Mouse (Mus musculus) Patski (cell line): ENCODE measurements at regions not wholly inside any gene's neighbourhood (a gene's known extent, or its start where the extent isn't known, plus 50 kb on each side); places are given as distances from the start of the nearest gene placed in this dataset.

Source experiments
- ATAC-seq: fragments of 100-300 bp; one replicate; pipeline ENCODE4 v1.8.0; 2021
- CTCF ChIA-PET: fragments of 350-600 bp; sonication (Branson Sonifier 250); formaldehyde crosslinking; loops from one replicate; lab custom pipeline; 2022; ENCODE audit warnings: inconsistent platforms; lab: Charles Lee
- POLR2A ChIA-PET: fragments of 350-600 bp; sonication (Branson Sonifier 250); formaldehyde crosslinking; loops from one replicate; lab custom pipeline; 2022; ENCODE audit warnings: antibody characterized with exemption, inconsistent platforms; lab: Charles Lee
- DNase-seq: peaks from one replicate; pipeline ENCODE4 v3.0.0-alpha.2; 2011; ENCODE audit warnings: low read depth, low spot score
- H3K27me3 ChIP-seq: fragments of 371-371 bp; one replicate; pipeline ENCODE4 v1.5.1; 2021
- CTCF ChIP-seq: fragments of 100-300 bp; IDR thresholded peaks from one replicate; pipeline ENCODE4 v1.5.1; 2021
- in situ Hi-C: fragments of 300-500 bp; cut with MboI; formaldehyde crosslinking; loops from 3 replicates; pipeline ENCODE4 v1.11.1; 2018; ENCODE audit warnings: low pct_unique_long_range_greater_than_20kb, mixed read lengths

DNA sequence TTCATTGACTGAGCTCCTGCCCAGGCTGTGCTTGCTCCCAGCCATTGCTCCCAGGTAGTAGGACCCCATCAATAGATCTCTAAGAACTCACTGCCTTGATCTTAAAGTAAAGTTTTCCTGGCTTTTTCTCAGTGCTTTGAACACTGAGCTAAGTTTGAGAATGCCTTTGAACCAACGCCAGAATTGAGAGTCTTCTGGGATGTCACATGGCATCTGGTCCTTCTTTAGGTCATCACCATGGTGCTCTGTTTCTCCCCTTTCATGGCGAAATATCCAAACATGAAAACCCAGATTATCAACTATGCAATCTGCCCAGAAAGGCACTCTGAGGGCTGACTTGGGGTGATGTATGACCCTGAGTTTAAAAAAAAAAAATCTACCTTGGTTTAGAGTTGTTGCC is 158.9 kb downstream of the Cartpt start:
- CTCF ChIA-PET: interaction anchor here (1.2 to 1.4 kb wide), 2 partner anchors 13 to 45 kb away, joined by 3 read pairs; no protein-coding TSS in a partner anchor
- ATAC-seq: no peak
- no peak for TF ChIP-seq CTCF

GRCm38 (mm10) chr13:99739420-99739819 is 161.5 kb downstream of the Cartpt start:
- in situ Hi-C loops: no loop called here
- no peak for ATAC-seq

More for the DNA sequence above, 158.9 kb downstream of the Cartpt start:
- no peak for DNase-seq
- H3K27me3 ChIP-seq: no peaks in the 10 kb centered on the region
- in situ Hi-C loops: no loop called here
- POLR2A ChIA-PET: no interaction called here

DNA sequence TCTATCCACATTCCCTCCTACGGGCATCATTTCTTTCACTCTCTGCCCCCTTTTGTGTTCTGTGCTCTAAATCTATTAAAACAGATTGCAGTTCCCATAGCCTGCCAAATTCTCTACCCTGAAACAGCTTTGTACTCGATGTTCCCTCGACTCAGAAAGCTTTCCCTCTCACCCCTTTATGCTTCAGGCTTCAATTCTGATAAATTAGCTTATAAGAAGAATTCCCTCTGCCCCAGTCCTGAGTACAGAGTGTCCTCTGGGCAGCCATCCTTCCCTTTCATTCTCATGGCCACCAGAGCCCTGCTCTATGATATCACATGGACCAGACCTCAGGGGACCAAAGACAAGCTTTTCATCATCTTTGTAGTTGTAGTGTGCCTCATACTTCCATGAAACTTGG is 163.6 kb downstream of the Cartpt start:
- no peaks in the 10 kb centered on the region for H3K27me3 ChIP-seq
- in situ Hi-C loops: no loop called here
- DNase-seq (no peak), ATAC-seq (no peak)
- POLR2A ChIA-PET: no interaction called here
- CTCF ChIA-PET: no interaction called here
- no peak for TF ChIP-seq CTCF

More at GRCm38 (mm10) chr13:99739420-99739819, 161.5 kb downstream of the Cartpt start:
- no peaks in the 10 kb centered on the region for H3K27me3 ChIP-seq
- no peak for DNase-seq
- ChIA-PET POLR2A (no interaction called here), CTCF (no interaction called here)
- TF ChIP-seq CTCF: no peak

DNA sequence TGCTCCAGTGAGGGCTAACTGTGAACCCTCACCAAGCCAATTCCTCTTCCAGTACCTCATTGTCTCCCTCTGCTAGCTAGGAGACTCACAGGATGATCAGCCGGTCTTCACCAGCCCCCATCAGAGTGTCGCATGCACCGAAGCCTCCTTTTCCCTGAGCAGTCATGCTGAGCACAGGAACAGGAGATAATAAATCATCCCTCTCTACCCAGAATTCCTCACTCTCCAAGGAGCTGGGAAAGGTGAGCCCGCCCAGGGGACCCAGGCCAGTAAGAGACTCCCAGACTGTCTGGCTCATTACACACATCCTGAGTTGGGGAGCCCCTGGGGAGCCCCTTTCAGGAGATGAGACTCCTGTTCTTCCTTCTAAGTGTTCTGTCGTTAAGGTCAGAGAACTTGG is 171.7 kb downstream of the Cartpt start:
- ChIA-PET POLR2A (no interaction called here), CTCF (no interaction called here)
- H3K27me3 ChIP-seq: peaks cover 8% of the 10 kb centered on the region
- ATAC-seq (no peak), DNase-seq (no peak)
- no peak for TF ChIP-seq CTCF
- in situ Hi-C loops: no loop called here

- H3K27me3 ChIP-seq: peaks cover 8% of the 10 kb centered on the region
- POLR2A ChIA-PET: no interaction called here
- ATAC-seq (no peak), DNase-seq (no peak)
- in situ Hi-C loops: no loop called here
- no peak for TF ChIP-seq CTCF
- CTCF ChIA-PET: no interaction called here
These were observed 176.6 kb downstream of the Cartpt start for GRCm38 (mm10) chr13:99724245-99724644.

GRCm38 (mm10) chr13:99723237-99723981 is 177.5 kb downstream of the Cartpt start:
- no peak for ATAC-seq
- ChIA-PET CTCF (no interaction called here), POLR2A (no interaction called here)
- in situ Hi-C loops: no loop called here
- TF ChIP-seq CTCF: no peak
- peaks cover 8% of the 10 kb centered on the region for H3K27me3 ChIP-seq
- no peak for DNase-seq

- no peak for TF ChIP-seq CTCF
- ATAC-seq: no peak
- POLR2A ChIA-PET: no interaction called here
- in situ Hi-C loops: no loop called here
- H3K27me3 ChIP-seq: peaks cover 8% of the 10 kb centered on the region
- CTCF ChIA-PET: no interaction called here
- no peak for DNase-seq
These were observed 180.3 kb downstream of the Cartpt start for GRCm38 (mm10) chr13:99720566-99720965.

DNA sequence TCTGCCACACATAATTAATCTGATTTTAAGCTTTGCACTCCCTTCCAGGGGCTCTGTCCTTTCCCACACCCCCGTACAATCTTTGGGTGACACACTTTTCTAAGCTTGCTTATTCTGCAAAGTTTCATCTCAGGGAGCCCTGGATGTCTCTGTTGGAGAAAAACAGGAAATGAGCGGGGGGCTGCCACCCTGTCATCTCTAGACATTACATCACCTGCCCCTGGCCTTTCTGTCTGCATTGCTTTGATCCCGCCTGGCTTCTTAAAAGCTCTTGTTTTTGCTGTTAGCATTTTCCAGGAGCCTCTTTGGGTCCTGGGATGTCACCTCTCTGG is 180.2 kb upstream of the Map1b start:
- H3K27me3 ChIP-seq: no peaks in the 10 kb centered on the region
- TF ChIP-seq CTCF: no peak
- ATAC-seq (no peak), DNase-seq (peak; percentile 33)
- ChIA-PET POLR2A (no interaction called here), CTCF (interaction anchor here (1.2 kb wide), 1 partner anchor 46 kb away, joined by 3 read pairs; no protein-coding TSS in a partner anchor)
- in situ Hi-C loops: no loop called here

GRCm38 (mm10) chr13:99695874-99696558 is 179.7 kb upstream of the Map1b start:
- ATAC-seq (no peak), DNase-seq (no peak)
- in situ Hi-C loops: no loop called here
- ChIA-PET CTCF (interaction anchor here (1.2 kb wide), 1 partner anchor 46 kb away, joined by 3 read pairs; no protein-coding TSS in a partner anchor), POLR2A (no interaction called here)
- no peak for TF ChIP-seq CTCF
- H3K27me3 ChIP-seq: no peaks in the 10 kb centered on the region

- TF ChIP-seq CTCF: no peak
- in situ Hi-C loops: no loop called here
- no peak for ATAC-seq
- POLR2A ChIA-PET: no interaction called here
- CTCF ChIA-PET: no interaction called here
- no peak for DNase-seq
- peaks cover 9% of the 10 kb centered on the region for H3K27me3 ChIP-seq
These were observed 163.6 kb upstream of the Map1b start for GRCm38 (mm10) chr13:99679934-99680333.

DNA sequence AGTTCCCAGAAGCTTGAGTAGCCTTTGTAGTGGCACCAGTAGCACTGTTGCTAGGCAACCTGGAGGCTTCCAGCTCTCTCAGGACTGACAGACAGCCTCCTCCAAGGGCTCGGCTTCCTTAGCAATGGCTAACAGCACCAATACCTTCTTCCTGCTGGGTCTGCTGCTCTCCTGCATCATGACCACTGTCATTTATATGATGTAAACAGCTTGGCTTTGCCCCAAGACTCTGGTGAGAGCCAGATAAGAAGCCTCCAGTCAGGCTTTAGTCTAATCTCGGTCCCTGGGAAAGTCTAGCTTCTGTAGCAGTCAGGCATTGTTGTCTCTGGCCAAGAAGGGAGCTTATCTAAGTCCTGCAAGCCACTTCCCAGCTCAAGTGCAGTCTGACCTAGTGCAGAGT is 163.1 kb upstream of the Map1b start:
- POLR2A ChIA-PET: no interaction called here
- DNase-seq: no peak
- peaks cover 6% of the 10 kb centered on the region for H3K27me3 ChIP-seq
- CTCF ChIA-PET: interaction anchor here (1.6 kb wide), 1 partner anchor 158 kb away, joined by 3 read pairs; no protein-coding TSS in a partner anchor
- in situ Hi-C loops: no loop called here
- no peak for ATAC-seq
- no peak for TF ChIP-seq CTCF
